Mouse (Mus musculus) heart, postnatal 14 days (tissue): ENCODE measurements at regions not wholly inside any gene's neighbourhood (a gene's known extent, or its start where the extent isn't known, plus 50 kb on each side); places are given as distances from the start of the nearest gene placed in this dataset.
"Not testable (repeated sequence)": the region's sequence is repeated elsewhere in the genome, so short reads cannot be mapped to it uniquely, and the experiment has no call there.

Experiments used
- DNase-seq, 2 experiments: peaks; one replicate each; pipeline ENCODE4 v3.0.0; 2021 to 2022
- intact Hi-C: fragments of 180-260 bp; cut with DNase I; formaldehyde crosslinking; loops from one replicate; pipeline ENCODE4 v1.15.1; 2025

DNA sequence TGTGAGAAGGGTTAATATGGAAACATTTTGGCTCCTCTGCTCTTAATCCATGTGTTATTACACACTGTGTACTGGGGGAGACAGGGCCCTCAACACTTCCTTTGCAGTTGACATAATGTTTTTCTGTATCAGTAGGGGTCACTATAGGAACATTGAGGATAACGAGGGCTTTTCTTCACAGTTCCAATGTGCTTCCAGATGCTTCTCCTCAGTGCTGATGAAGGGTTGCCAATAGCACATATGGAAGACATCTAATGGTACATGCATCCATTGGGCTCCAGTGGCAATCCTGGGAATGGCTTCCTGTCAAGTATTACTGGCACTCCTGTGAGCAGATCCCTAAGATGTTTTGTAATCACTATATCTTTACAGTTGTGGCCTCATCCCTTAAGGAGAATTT, 62.1 kb downstream of the Naa11 start:
- intact Hi-C loops = no loop called here
- DNase-seq = peak in 1 of 2 experiments; percentile 4

DNA sequence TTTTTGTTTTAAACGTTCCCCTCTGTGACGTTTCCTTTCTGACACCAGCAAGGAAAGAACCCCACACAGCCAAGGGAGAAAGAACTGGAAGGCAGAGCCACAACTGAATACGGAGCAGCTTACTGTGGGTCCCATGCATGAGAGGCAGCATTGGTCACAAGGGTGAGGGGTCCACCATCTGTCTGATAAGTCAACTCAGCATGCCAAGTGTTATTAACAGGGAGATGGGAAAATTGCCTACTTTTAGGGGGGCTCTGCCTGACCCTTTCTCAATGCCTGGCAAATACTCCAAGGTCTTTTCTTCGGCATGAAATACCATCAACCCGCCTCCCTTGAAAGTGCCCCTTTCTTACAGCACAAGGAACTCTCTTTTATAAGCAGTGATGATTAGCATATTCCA, 66.3 kb downstream of the Naa11 start:
- no peak for DNase-seq
- intact Hi-C loops = no loop called here

GRCm38 (mm10) chr5:97323873-97324272, 68.3 kb downstream of the Naa11 start:
- intact Hi-C loops = no loop called here
- DNase-seq = no peak

- DNase-seq = no peak
- intact Hi-C loops = no loop called here
Measured at GRCm38 (mm10) chr5:97319816-97320487, 72.2 kb downstream of the Naa11 start.

DNA sequence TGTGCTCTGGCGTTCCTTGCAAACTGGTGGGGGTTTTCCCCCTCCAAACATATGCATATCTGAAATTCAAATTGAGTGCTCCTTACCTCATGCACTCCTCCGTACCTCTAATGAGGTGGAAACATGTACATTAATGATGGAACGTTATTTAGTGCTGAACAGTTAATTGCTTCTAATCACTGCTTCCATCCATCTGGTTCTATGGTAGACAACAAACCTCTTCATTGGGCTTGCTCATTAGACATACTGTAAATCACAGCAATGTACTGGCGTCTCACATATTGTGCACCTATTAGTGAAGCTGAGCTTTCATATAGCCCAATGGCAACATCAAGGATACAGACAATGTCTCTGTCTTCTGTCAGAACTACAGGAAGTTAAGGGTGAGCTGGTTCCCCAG, 85.3 kb downstream of the Naa11 start:
- intact Hi-C loops = no loop called here
- no peak for DNase-seq

DNA sequence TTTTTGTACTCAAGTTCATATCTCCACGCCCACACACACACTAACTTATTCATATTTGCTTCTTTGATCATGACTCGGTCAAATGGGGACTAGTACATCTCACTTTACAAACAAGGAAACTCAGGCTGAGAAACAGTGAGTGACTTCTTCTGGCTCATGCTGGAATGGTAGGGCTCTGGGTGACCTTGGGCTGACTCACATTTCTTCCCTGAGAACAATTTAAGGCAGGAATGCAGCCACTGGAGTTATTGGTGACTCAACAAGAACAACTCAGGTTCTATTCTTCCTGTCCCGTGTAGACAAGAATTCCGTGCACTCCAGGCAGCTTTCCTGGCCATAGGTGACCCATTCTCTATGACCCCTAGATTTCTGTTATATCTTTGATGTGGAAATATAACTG, 87.3 kb downstream of the Naa11 start:
- intact Hi-C loops = no loop called here
- DNase-seq = no peak

DNA sequence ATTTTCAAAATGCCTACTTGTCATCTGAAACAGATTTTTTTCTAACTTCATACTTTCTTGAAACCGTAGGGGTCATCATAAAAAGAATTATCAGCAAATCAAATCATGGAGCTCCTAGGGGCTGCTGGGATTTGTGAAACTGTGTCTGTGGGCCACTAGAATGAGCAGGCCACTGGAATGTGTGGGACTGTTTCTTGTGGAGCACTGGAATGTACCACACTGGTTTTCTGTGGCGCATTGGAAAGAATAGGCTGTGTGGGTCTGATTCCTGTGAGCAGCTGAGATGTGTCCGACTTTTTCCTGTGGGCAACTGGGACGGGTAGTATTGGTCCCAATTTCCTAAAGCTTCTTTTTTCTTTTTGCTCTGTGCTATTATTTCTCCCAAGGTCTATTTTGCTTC, 90.6 kb downstream of the Naa11 start:
- intact Hi-C loops = no loop called here

DNA sequence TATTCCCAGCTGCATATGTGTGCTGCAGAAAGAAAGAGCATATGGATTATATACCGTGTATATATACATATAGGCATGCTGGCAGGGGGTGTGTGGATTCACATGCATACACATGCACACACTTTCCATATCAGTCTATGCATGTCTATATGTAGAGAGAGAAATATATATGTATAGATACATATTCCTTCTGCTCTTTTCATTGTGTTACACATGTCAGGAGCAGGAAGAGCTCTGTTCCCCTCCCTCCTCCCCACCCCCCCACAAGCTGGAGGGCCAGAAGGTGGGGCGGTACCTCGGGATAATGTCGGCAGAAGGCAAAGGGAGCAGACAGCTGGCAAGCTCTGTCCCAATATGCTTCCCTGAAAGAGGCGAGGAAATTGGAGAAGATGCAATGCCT, 91.3 kb downstream of the Naa11 start:
- DNase-seq = no peak
- intact Hi-C loops = no loop called here

More for the DNA sequence above, 90.6 kb downstream of the Naa11 start:
- no peak for DNase-seq

- intact Hi-C loops = no loop called here
- no peak for DNase-seq
Measured at GRCm38 (mm10) chr5:97300114-97300840, 91.9 kb downstream of the Naa11 start.

DNA sequence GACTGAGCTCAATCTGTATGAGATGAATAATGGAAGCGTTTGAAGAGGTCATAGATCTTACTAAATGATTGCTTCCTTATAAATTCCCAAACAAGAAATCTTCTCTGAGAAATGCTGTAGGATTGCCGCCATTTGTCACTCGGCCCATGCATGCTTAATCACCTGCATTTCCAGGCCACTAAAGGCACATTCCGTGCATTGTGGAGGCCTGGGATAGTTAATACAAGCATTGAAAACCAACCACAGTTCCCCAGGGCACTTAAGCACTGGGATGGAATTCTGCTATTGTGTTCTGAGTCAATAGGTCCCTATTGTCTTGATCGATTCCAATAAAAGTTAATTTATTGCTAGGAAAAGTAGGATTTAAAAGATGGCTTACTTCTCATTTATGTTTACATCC, 92.5 kb downstream of the Naa11 start:
- DNase-seq = no peak
- intact Hi-C loops = no loop called here

GRCm38 (mm10) chr5:97296213-97296612, 96.0 kb downstream of the Naa11 start:
- DNase-seq = no peak
- intact Hi-C loops = no loop called here

DNA sequence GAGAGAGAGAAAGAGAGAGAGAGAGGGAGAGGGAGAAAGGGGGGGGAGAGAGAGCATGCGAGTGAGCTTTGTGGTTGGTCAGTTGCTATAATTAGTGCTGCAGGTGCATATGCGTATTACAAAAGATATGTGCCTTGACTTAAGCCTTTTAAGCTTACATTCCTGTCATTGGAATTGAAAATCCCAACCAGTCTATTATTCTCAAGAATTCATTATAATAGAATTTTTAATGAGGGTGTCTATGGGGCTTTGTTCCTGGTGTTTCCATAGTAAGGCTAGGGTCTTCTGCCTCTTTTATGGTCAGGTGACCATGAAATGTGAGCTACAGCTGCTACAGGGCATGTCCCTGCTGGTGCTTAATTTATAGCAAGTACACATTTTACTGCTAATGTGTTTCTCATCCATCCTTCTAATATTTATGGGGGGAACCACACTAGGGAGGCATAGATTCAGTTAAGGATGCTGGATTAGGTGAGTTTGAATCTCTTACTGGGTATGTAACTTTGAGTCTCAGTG, 102.0 kb downstream of the Naa11 start:
- intact Hi-C loops = no loop called here
- no peak for DNase-seq

DNA sequence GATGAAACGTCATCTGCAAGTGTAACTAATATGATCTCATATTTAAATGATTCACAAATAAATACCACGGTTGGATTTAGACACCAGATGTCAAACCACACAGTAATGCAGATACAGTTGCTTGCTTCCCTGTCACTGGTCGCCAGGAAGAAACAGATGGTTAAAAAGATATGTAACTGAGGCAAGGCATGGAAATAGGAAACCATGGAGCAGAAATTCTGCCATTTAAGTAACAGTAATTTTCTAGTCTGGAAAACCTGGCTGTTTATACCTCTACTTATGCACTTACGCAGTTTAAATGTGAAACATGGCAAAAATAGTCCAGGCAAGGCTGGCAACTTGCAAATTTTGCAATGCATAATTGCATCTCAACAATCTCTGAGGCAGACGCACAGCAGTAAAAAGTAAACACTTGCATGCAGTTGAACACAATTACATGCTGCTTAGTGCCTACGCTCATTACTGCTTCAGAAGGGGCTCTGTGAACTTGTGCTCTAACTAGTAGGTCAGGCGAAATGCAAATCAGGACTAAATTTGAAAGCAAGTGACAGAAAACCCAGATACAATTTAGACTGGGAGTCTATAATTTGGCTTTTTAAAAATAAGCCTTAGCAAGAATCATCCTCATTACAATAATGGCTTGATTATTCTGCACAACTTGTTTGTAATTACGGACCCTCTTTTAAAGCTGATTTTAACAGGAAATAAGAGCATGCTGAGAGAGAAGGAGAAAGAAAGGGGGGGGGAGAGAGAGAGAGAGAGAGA, 102.6 kb downstream of the Naa11 start:
- intact Hi-C loops = no loop called here
- DNase-seq = no peak

DNA sequence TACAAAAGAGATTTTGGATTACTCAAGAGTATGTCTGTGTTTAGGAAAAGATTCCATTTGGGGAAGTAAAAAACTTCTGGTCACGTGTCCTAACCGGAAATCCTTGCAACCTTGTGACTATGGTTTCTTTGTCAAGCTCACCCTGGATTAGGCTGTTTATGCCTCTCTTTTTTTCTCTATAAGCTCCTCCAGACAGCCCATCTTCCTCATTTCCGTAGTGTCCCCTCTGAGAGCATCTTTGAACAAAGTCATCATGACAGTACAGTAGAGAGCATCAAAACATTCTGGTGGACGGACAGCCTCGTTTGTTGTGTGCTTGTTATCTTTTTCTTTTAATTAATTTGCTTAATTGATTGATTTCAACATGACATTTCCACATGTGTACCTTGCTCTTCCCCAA, 112.7 kb downstream of the Naa11 start:
- intact Hi-C loops = no loop called here
- DNase-seq = no peak

DNA sequence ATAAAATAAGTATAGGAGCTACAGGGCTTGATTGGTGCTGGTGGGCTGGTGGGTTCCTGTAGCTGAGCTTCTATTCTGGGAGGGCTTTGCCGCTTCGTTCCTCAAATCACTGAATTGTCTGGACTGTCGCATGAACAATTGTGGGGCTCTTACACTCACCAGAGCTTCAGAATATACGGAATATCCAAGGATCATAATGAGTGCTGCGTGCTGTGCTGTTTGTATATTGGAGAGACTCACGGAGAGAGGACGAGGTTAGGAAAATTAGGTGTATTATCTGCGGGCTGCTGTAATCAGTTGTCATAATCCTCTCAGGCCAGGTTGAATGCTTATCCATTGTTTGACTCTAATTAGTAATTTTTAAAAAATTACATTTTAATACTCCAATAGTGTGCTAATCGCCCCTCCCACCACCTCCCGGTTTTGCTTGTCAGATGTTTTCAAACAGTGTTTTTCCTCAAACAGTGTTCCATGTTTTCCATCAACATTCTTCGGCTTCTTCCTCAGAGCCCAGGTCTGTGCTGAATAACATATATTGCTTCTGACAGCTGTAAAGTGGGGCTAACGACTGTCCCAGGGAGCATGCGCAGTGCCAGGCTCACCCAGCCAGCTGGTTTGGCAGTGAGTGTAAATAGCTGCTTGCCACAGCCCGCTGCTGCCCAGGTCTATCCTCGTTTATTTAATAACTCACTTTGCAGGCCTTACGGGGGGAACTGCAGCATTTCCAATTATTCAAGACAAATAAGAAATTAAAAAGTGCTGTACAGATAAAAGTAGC, 114.2 kb downstream of the Naa11 start:
- intact Hi-C loops = no loop called here
- DNase-seq = no peak

DNA sequence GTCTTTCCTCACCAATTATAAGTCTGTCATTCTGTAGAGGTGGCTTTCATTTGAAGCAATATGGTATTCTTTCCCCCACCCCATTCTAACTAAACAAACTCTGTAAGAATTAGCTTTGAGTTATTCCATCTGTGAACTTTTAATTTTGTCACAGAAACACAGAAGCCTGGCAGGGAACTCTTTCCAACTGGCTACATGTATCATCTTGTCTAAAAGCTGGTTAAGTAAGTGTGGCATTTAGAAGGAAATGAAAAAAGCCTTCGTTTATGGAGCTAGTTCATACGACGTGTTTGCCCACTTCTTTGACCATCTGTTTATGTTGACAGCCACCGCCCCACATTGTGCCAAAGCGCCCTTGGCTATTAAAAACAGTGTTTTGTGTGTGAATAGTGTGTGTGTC, 115.5 kb downstream of the Naa11 start:
- no peak for DNase-seq
- intact Hi-C loops = no loop called here

DNA sequence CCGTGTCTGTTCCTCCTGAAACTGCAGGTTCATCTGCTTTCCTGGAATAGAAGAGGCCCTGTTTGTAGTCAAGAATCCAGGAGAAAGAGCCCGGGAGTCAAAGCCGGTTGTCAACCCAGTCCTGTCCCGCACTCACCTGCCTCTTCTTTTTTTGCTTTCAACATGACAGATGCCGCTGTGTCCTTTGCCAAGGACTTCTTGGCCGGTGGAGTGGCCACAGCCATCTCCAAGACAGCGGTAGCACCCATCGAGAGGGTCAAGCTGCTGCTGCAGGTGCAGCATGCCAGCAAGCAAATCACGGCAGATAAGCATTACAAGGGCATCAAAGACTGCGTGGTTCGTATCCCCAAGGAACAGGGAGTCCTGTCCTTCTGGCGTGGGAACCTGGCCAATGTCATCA, 127.5 kb downstream of the Naa11 start:
- not testable (repeated sequence) for DNase-seq

GRCm38 (mm10) chr5:97257106-97257505, 135.1 kb downstream of the Naa11 start:
- intact Hi-C loops = no loop called here
- no peak for DNase-seq

More for the DNA sequence above, 127.5 kb downstream of the Naa11 start:
- intact Hi-C loops = not testable (repeated sequence)

GRCm38 (mm10) chr5:97256445-97257060, 135.6 kb downstream of the Naa11 start:
- no peak for DNase-seq
- intact Hi-C loops = no loop called here

GRCm38 (mm10) chr5:97236930-97237329, 125.5 kb upstream of the Paqr3 start:
- peak in 1 of 2 experiments; percentile 4 for DNase-seq
- intact Hi-C loops = no loop called here
